Mouse (Mus musculus) lung, postnatal 0 days (tissue): ENCODE measurements around the gene Rpl31. TPM values are rescaled to one million over a fixed set of nuclear protein-coding genes. Genes with fewer than 3 reads are reported as not detected.

Experiments
- ATAC-seq: fragments of 200-750 bp; cut with Nextera tagmentation; 2 replicates; pipeline ENCODE4 v1.8.0; 2017; ENCODE audit warnings: moderate library complexity
- DNase-seq: peaks from one replicate; pipeline ENCODE4 v3.0.0-alpha.2; 2016; ENCODE audit warnings: low spot score
- H3K27ac ChIP-seq: fragments of 300-500 bp; sonication (generic); 2 replicates; pipeline ENCODE4 v1.5.1; 2014; ENCODE audit warnings: antibody characterized with exemption, mild to moderate bottlenecking, low read length, mixed read lengths
- H3K27me3 ChIP-seq: fragments of 300-500 bp; sonication (generic); replicated peaks from 2 replicates; pipeline ENCODE4 v1.6.1; 2014; ENCODE audit warnings: low read length, mixed read lengths; ENCODE audit not compliant: insufficient read depth
- H3K36me3 ChIP-seq: fragments of 300-500 bp; sonication (generic); 2 replicates; pipeline ENCODE4 v1.6.1; 2014; ENCODE audit warnings: low read length, mixed read lengths; ENCODE audit not compliant: insufficient read depth
- H3K4me1 ChIP-seq: fragments of 300-500 bp; sonication (generic); 2 replicates; pipeline ENCODE4 v1.6.1; 2014; ENCODE audit warnings: antibody characterized with exemption, low read depth, low read length, mixed read lengths; ENCODE audit not compliant: insufficient read depth
- H3K4me2 ChIP-seq: fragments of 300-500 bp; sonication (generic); replicated peaks from 2 replicates; pipeline ENCODE4 v1.6.1; 2014; ENCODE audit warnings: low read depth, mild to moderate bottlenecking, low read length, moderate library complexity, mixed read lengths
- H3K4me3 ChIP-seq: fragments of 300-500 bp; sonication (generic); 2 replicates; pipeline ENCODE4 v1.5.1; 2014; ENCODE audit warnings: low read depth, low read length
- H3K9ac ChIP-seq: fragments of 300-500 bp; sonication (generic); replicated peaks from 2 replicates; pipeline ENCODE4 v1.6.1; 2014; ENCODE audit warnings: low read depth, mild to moderate bottlenecking
- H3K9me3 ChIP-seq: fragments of 300-500 bp; sonication (generic); 2 replicates; pipeline ENCODE4 v1.6.1; 2016; ENCODE audit warnings: low read length, mixed read lengths
- CTCF ChIP-seq: IDR thresholded peaks from 2 replicates; pipeline ENCODE4 v1.5.1; 2016; ENCODE audit warnings: antibody characterized with exemption, mild to moderate bottlenecking
- EP300 ChIP-seq: IDR thresholded peaks from 2 replicates; pipeline ENCODE4 v1.6.1; 2016; ENCODE audit warnings: antibody characterized with exemption, mild to moderate bottlenecking, control low read depth
- WGBS: fragments of 180-500 bp; shearing (Covaris S2); extraction: QIAGEN DNeasy Blood & Tissue Kit; methylation state at CpG from one replicate; pipeline ENCODE4 v1.1.7; 2014; 5-methylcytosine and 5-hydroxymethylcytosine counted together
- polyA plus RNA-seq: library from polyadenylated mRNA; unstranded; fragments of >200 nt; fragmentation: Nextera tagmentation; extraction: Ambion mirVana; gene quantifications from 2 replicates; pipeline ENCODE4 v1.2.1, GENCODE M21; 2015

The Rpl31 gene
- polyA plus RNA-seq, 1 experiment from 2014 or later = 423 TPM

DNA sequence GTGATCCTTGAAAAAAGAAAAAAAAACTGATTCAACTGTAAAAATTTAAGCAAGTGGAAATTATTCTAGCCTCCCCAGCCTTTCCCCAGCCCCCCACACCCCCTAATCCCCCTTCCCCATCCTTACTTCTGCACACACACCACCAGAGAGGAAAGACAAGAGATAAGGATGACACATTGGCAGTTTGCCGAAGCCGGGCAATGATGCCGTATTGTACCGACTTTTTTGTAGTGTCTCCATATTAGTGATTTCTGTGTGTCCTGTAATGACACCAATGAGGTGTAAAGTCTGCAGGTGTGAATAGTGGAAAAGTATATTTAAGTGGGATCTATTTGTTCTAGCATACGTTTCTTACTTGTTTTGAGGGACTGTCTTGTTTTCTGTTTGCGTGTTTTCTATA, 27.5 kb upstream of the Rpl31 start:
- H3K4me1 ChIP-seq = no peaks in the 10 kb centered on the region
- H3K27me3 ChIP-seq = no peaks in the 10 kb centered on the region
- H3K4me2 ChIP-seq = no peak overlapping the region
- DNase-seq = no peak
- no peak overlapping the region for H3K4me3 ChIP-seq
- no peaks in the 10 kb centered on the region for H3K36me3 ChIP-seq
- H3K27ac ChIP-seq = no peak overlapping the region
- WGBS = 32% methylated on average over 6 of the region's 6 CpGs
- ATAC-seq = no peak
- H3K9me3 ChIP-seq = no peaks in the 10 kb centered on the region
- TF ChIP-seq CTCF (no peak), EP300 (no peak)
- no peak overlapping the region for H3K9ac ChIP-seq

DNA sequence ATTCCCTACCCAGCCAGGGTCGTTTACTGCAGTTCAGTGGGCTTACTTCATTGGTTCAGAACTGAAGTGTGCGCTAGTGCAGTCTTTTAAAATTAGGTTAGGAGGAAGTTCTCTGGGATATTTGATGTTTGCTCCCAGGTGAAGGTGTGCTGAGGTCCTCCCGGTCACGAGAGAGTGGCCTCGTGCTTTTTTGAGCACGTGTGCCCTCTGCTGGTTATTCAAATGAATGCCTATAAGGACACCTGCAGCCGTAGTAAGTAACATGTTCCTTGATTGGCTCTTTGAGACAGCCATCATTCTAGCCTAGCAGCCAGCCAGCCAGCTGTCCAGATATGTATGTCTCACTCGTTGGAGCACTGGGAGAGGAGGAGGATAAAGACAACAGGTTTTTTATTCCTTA, 27.0 kb upstream of the Rpl31 start:
- Histone ChIP-seq H3K36me3 (no peaks in the 10 kb centered on the region), H3K9me3 (no peaks in the 10 kb centered on the region), H3K9ac (no peak overlapping the region), H3K4me2 (no peak overlapping the region), H3K4me1 (no peaks in the 10 kb centered on the region), H3K27ac (no peak overlapping the region), H3K27me3 (no peaks in the 10 kb centered on the region), H3K4me3 (no peak overlapping the region)
- WGBS = 9% methylated on average over 8 of the region's 8 CpGs
- DNase-seq (peak; percentile 89), ATAC-seq (peak; percentile 76)
- TF ChIP-seq CTCF = peak; percentile 84
- no peak for TF ChIP-seq EP300

DNA sequence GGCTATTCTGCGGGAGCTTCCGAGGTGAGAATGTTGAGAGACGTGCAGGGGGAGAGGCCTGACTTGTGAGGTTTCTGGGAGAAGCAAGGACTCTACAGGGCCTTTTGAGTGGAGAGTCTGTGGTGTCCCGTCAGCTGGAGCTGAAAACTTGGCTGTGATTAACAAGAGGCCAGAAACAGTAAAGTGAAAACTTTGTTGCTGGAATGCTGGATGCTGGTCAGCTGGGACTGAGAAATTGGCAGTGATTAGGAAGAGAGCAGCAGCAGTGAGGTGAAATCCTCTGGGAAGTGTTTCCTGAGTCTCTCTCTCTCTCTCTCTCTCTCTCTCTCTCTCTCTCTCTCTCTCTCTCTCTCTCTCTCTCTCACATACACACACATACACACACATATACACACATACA, 25.8 kb upstream of the Rpl31 start:
- Histone ChIP-seq H3K4me1 (no peaks in the 10 kb centered on the region), H3K27me3 (no peaks in the 10 kb centered on the region), H3K4me2 (no peak overlapping the region), H3K36me3 (no peaks in the 10 kb centered on the region), H3K9me3 (no peaks in the 10 kb centered on the region), H3K4me3 (no peak overlapping the region), H3K27ac (no peak overlapping the region), H3K9ac (no peak overlapping the region)
- ATAC-seq = no peak
- TF ChIP-seq EP300 (no peak), CTCF (no peak)
- no peak for DNase-seq
- WGBS = 65% methylated on average over 4 of the region's 4 CpGs

DNA sequence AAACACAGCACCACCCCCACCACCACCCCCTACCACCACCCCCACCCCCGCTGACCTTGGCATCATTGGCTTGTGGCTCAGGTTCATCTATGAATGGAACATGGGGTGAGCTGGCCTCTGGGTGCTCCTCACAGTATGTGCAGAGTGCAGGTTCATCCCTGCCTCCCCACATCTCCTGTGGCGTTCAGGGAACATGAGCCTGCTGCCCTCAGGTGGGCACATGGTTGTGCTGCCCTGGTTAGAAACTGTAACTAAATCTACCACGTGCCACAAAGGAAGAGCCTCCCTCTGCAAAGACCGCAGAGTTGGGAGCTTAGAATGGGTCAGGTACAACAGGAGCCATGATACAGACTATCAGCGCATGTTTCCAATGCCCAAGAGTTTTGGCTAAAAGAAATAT, 24.4 kb upstream of the Rpl31 start:
- no peaks in the 10 kb centered on the region for H3K4me1 ChIP-seq
- H3K27me3 ChIP-seq = no peaks in the 10 kb centered on the region
- DNase-seq (no peak), ATAC-seq (no peak)
- TF ChIP-seq CTCF = no peak
- no peak for TF ChIP-seq EP300
- H3K9me3 ChIP-seq = no peaks in the 10 kb centered on the region
- no peak overlapping the region for H3K4me3 ChIP-seq
- no peaks in the 10 kb centered on the region for H3K36me3 ChIP-seq
- no peak overlapping the region for H3K27ac ChIP-seq
- WGBS = 79% methylated on average over 5 of the region's 5 CpGs
- no peak overlapping the region for H3K4me2 ChIP-seq
- H3K9ac ChIP-seq = no peak overlapping the region

- H3K27me3 ChIP-seq = no peaks in the 10 kb centered on the region
- H3K4me2 ChIP-seq = no peak overlapping the region
- TF ChIP-seq EP300 (no peak), CTCF (peak; percentile 65)
- no peaks in the 10 kb centered on the region for H3K36me3 ChIP-seq
- WGBS = 50% methylated on average over 21 of the region's 21 CpGs
- no peaks in the 10 kb centered on the region for H3K9me3 ChIP-seq
- H3K4me1 ChIP-seq = no peaks in the 10 kb centered on the region
- no peak overlapping the region for H3K27ac ChIP-seq
- no peak for DNase-seq
- no peak for ATAC-seq
- no peak overlapping the region for H3K9ac ChIP-seq
- no peak overlapping the region for H3K4me3 ChIP-seq
Measured at GRCm38 (mm10) chr1:39344981-39345600, 22.6 kb upstream of the Rpl31 start.

DNA sequence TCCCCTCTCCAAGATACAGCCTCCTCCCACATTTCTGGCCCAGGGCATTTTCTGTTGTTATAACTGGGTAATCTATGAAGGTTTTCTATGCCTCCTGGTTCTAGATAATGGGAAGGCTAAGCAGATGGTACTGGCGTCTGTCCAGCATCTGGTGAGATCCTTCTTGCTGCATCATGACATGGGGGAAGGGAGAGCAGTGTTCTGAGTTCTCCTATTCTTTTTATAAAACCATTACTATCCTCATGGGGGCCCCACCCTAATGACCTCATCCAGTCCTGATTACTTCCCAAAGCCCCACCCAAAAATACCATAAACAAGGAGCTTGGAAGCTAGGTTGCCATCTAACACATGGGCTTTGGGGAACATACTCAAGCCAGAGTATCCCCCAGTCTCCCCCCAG, 18.6 kb upstream of the Rpl31 start:
- Histone ChIP-seq H3K9me3 (no peaks in the 10 kb centered on the region), H3K36me3 (no peaks in the 10 kb centered on the region), H3K4me3 (no peak overlapping the region), H3K27me3 (no peaks in the 10 kb centered on the region), H3K4me2 (no peak overlapping the region), H3K4me1 (no peaks in the 10 kb centered on the region), H3K9ac (no peak overlapping the region), H3K27ac (no peak overlapping the region)
- ATAC-seq (peak; percentile 84), DNase-seq (peak; percentile 65)
- WGBS = 76% methylated on average over 1 of the region's 1 CpGs
- TF ChIP-seq CTCF (no peak), EP300 (peak; percentile 84)

DNA sequence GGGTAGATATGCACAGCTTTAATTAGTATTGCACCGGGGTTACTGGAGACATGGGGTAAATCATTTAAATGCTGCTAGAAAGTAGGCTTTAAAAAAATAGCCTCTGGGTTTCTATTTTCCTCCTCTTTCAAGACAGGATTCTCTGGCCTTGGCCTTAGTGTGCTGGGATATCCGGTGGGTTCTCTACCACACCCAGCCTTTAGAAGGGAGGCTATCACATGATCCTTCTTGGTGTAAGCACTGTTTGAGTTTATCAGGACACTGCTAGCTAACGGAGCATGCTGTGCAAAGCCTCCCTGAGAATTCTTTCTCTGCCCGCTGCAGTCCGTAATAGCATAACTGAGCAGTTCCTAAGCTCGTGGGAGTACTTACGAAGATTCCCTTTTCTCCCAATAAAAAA, 18.2 kb upstream of the Rpl31 start:
- no peak overlapping the region for H3K9ac ChIP-seq
- H3K36me3 ChIP-seq = no peaks in the 10 kb centered on the region
- peak; percentile 75 for ATAC-seq
- no peak overlapping the region for H3K4me3 ChIP-seq
- no peak overlapping the region for H3K4me2 ChIP-seq
- no peak for DNase-seq
- no peaks in the 10 kb centered on the region for H3K27me3 ChIP-seq
- no peaks in the 10 kb centered on the region for H3K9me3 ChIP-seq
- no peaks in the 10 kb centered on the region for H3K4me1 ChIP-seq
- TF ChIP-seq EP300 (peak; percentile 45; the same call in 1 of the 2 replicates), CTCF (no peak)
- no peak overlapping the region for H3K27ac ChIP-seq
- 71% methylated on average over 7 of the region's 7 CpGs for whole genome bisulfite sequencing
